Mouse (Mus musculus) embryo, embryonic 9.5 days (tissue): ENCODE data around the gene Fam229b.

Source experiments
- DNase-seq: peaks from one replicate; pipeline ENCODE4 v3.0.0-alpha.2; 2017; ENCODE audit errors: extremely low spot score

Gene Fam229b

GRCm38 (mm10) chr10:39137766-39138165 lies 4.1 kb upstream of the Fam229b start:
- no peak for DNase-seq

- no peak for DNase-seq
Measured at GRCm38 (mm10) chr10:39121412-39121811, 12.3 kb downstream of the Fam229b start.

GRCm38 (mm10) chr10:39109489-39109874 lies 24.2 kb downstream of the Fam229b start:
- DNase-seq: no peak

- no peak for DNase-seq
Measured at GRCm38 (mm10) chr10:39108837-39109488, 24.8 kb downstream of the Fam229b start.

DNA sequence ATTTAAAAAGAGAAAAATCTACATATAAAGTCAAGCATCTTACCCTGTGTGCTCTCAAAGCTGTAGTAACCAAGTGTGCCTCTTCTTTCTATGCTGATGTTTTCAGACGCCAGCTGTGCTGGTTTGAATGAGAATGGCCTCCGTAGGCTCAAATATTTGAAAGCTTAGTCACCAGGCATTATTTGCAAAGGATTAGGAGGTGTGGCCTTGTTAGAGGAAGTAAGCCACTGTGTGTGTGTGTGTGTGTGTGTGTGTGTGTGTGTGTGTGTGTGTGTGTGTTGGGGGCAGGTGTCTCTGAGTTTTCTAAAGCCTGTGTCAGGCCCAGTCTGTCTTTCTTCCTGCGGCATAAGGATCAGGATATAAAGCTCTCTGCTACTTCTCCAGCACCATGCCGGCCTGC lies 26.8 kb downstream of the Fam229b start:
- DNase-seq: no peak

DNA sequence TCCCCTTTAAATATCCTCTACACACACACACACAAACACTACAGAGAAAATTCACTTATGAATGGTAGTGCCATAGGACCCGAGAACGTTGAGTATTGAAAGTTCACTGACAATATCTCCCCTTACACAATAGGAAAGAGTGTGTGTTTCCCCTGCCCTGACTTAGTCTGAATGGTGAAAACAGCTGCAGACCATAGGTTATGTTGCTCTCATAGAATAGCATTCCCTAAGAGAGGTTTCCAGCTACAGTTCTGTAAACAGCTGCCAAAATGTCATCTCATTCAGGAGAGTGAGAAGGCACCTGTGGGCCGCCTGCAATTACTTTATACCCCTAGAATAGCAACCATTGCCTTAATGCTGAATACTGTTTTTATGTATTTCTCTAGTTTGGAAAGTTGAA lies 27.3 kb downstream of the Fam229b start:
- DNase-seq: no peak

- no peak for DNase-seq
Measured at GRCm38 (mm10) chr10:39104803-39105449, 28.8 kb downstream of the Fam229b start.

GRCm38 (mm10) chr10:39098746-39099145 lies 35.0 kb downstream of the Fam229b start:
- DNase-seq: no peak

DNA sequence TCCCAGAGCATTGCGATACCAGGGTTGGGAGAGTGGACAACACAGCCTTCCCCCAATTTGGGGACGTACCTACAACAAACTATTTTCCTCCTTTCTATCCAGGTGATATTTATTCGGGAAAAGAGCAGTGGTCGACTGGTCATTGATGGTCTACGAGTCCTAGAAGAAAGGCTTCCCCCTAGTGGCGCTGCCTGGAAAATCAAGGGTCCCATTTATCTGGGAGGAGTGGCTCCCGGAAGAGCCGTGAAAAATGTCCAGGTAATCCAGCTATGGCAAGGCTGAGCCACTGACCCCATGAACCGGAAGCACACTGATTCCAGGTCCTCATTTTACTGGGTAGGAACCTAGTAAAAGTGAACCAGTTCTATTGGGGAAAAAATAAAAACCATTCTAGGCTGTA lies 36.7 kb downstream of the Fam229b start:
- DNase-seq: no peak

- DNase-seq: no peak
Measured at GRCm38 (mm10) chr10:39072048-39072447, 61.7 kb downstream of the Fam229b start.
